Mouse (Mus musculus): ENCODE results near the gene Adh4. TPM values are rescaled to one million over a fixed set of nuclear protein-coding genes. Genes with fewer than 3 reads are reported as not detected.

Adh4 gene
- polyA plus RNA-seq, 1 experiment from 2014 or later = not detected

DNA sequence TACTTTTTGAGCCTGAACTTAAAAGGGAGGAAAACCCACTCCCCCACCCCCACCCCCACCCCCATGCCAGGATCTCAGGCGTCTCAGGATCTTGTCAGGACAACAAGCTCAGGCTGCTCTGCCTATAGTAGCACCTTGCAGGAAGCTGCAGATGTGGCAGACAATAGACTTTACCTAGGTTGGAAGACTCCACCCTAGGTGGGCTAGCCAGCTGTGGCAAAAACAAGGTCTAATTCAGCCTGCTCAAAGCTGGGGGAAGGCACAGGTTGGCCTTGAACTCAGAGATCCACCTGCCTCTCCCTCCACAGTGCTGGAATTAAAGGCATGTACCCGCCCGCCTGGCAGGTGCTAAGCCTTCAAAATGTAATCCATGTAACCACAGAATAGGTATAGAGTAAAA is 23.4 kb downstream of the Adh4 start:
- Histone ChIP-seq H3K9ac (ENCODE audit: low read length) (no peak overlapping the region), H3K4me2 (ENCODE audit: low read depth, low read length) (no peak overlapping the region), H3K27me3 (ENCODE audit: control insufficient read depth, insufficient read depth, low read length) (no peaks in the 10 kb centered on the region), H3K27ac (ENCODE audit: low read length) (no peak overlapping the region), H3K4me3 (replicated peaks; ENCODE audit: low read length) (no peak overlapping the region), H3K36me3 (ENCODE audit: control insufficient read depth, insufficient read depth, low read length) (no peaks in the 10 kb centered on the region), H3K9me3 (replicated peaks; ENCODE audit: control insufficient read depth, low read length) (0 out of 2 replicates have a peak, but pooled peaks cover 5% of the 10 kb centered on the region), H3K4me1 (ENCODE audit: control insufficient read depth, insufficient read depth, low read length) (no peaks in the 10 kb centered on the region; the same call in 1 of the 2 replicates)
- ATAC-seq (ENCODE audit: insufficient read depth, low FRiP score) = no peak
- WGBS = 74% methylated on average over 3 of the region's 3 CpGs

DNA sequence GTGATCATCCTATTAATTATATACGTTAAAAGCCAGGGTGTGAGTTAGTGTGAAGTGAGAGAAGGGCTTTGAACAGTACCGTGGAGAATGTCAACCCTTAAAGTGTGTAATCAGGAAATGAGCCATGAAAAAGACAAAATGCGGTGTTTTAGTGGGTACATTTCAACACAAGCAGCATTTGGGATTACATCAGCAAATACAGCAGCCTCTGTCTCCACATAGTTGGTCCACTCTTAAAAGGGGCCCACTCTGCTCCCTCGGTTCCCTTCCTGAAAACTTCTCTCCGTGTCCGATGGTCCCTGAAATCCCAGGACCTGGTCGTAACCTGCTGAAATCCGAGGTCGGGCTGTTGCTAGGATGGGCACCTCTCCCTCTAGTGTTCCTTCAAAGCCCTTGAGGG is 26.9 kb downstream of the Adh4 start:
- Histone ChIP-seq H3K9me3 (replicated peaks; ENCODE audit: control insufficient read depth, low read length) (no peaks in the 10 kb centered on the region), H3K27ac (ENCODE audit: low read length) (peak overlapping the region; percentile 82), H3K36me3 (ENCODE audit: control insufficient read depth, insufficient read depth, low read length) (peaks cover 5% of the 10 kb centered on the region; the same call in 1 of the 2 replicates), H3K27me3 (ENCODE audit: control insufficient read depth, insufficient read depth, low read length) (no peaks in the 10 kb centered on the region), H3K9ac (ENCODE audit: low read length) (peak overlapping the region; percentile 78), H3K4me2 (ENCODE audit: low read depth, low read length) (peak overlapping the region; percentile 75), H3K4me1 (ENCODE audit: control insufficient read depth, insufficient read depth, low read length) (peaks cover 8% of the 10 kb centered on the region), H3K4me3 (replicated peaks; ENCODE audit: low read length) (peak overlapping the region; percentile 92)
- ATAC-seq (ENCODE audit: insufficient read depth, low FRiP score) = no peak
- 2% methylated on average over 9 of the region's 9 CpGs for WGBS

DNA sequence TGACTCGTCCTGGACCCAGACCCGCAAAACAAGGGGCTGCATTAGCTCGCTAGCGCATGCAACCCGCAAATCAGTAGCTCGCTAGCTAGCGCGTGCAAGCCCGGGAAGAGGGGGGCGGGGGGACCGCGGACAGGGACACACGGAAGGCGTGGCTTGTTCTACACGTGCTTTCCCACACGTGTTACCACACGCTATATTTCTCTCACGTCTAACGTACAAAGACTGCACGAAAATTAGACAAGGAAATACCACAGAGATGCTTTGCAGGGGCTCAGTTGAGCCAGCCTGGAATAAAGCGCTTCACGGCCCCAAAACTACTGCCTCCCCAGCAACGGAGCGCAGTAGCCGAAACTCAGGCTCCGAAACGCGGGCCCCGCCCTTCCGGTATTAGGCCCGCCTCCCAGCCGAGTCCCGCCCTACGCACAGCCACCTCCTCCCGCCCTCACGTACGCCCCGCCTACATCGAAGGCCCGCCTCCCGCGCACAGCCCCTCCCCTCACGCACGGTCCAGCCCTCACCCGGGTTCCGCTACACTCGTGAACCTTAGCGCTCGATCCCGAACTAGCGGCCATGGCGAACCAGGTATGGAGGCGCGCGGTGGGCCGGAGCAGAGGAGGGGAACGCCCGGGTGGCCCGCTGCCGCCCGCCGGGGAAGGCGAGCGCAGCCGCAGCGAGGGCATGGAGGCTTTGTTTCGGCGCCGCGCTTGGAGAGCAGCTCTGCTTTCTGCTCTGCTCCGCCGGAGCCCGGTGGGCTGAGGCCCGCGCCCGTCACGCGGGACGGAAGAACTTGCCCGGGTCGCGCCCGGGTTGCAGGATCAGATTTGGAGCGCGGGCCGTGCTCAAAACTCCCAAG is 27.6 kb downstream of the Adh4 start, which contains the start of gene Adh5:
Adh5 (plus strand) TSS at position 482 of the 853 bp plus-strand sequence.
- H3K36me3 ChIP-seq (ENCODE audit: control insufficient read depth, insufficient read depth, low read length) = peaks cover 5% of the 10 kb centered on the region; the same call in 1 of the 2 replicates
- no peaks in the 10 kb centered on the region for H3K9me3 ChIP-seq (replicated peaks; ENCODE audit: control insufficient read depth, low read length)
- H3K4me3 ChIP-seq (replicated peaks; ENCODE audit: low read length) = peak within 1 kb of the TSS; percentile 92
- H3K4me1 ChIP-seq (ENCODE audit: control insufficient read depth, insufficient read depth, low read length) = peaks cover 8% of the 10 kb centered on the region
- no peaks in the 10 kb centered on the region for H3K27me3 ChIP-seq (ENCODE audit: control insufficient read depth, insufficient read depth, low read length)
- H3K4me2 ChIP-seq (ENCODE audit: low read depth, low read length) = peak within 1 kb of the TSS; percentile 75
- ATAC-seq (ENCODE audit: insufficient read depth, low FRiP score) = peak; percentile 100
- H3K9ac ChIP-seq (ENCODE audit: low read length) = peak within 1 kb of the TSS; percentile 95
- under 1% methylated on average over 85 of the region's 86 CpGs for WGBS
- peak within 1 kb of the TSS; percentile 82 for H3K27ac ChIP-seq (ENCODE audit: low read length)

DNA sequence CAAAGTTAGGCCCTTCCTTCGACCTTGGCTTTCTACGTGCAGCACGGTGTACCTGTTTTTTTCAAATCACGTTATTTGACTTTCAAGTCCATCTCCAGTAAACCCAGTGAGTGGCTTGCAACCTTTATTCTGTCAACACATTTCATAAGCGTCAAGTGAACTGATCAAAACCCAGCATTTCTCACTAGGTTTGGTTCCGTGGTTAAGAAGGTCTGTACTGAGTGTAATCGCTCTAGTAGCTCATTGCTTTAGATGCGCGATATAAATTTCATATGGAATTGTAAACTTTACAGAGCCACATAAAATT is 28.2 kb downstream of the Adh4 start:
- 2% methylated on average over 9 of the region's 9 CpGs for WGBS
- peak; percentile 1; the same call in 1 of the 2 replicates for ATAC-seq (ENCODE audit: insufficient read depth, low FRiP score)
- no peaks in the 10 kb centered on the region for H3K27me3 ChIP-seq (ENCODE audit: control insufficient read depth, insufficient read depth, low read length)
- H3K9me3 ChIP-seq (replicated peaks; ENCODE audit: control insufficient read depth, low read length) = no peaks in the 10 kb centered on the region
- peaks cover 8% of the 10 kb centered on the region for H3K4me1 ChIP-seq (ENCODE audit: control insufficient read depth, insufficient read depth, low read length)
- H3K4me3 ChIP-seq (replicated peaks; ENCODE audit: low read length) = peak overlapping the region; percentile 92
- H3K36me3 ChIP-seq (ENCODE audit: control insufficient read depth, insufficient read depth, low read length) = peaks cover 5% of the 10 kb centered on the region; the same call in 1 of the 2 replicates
- peak overlapping the region; percentile 75 for H3K4me2 ChIP-seq (ENCODE audit: low read depth, low read length)
- H3K27ac ChIP-seq (ENCODE audit: low read length) = peak overlapping the region; percentile 82
- H3K9ac ChIP-seq (ENCODE audit: low read length) = peak overlapping the region; percentile 95

DNA sequence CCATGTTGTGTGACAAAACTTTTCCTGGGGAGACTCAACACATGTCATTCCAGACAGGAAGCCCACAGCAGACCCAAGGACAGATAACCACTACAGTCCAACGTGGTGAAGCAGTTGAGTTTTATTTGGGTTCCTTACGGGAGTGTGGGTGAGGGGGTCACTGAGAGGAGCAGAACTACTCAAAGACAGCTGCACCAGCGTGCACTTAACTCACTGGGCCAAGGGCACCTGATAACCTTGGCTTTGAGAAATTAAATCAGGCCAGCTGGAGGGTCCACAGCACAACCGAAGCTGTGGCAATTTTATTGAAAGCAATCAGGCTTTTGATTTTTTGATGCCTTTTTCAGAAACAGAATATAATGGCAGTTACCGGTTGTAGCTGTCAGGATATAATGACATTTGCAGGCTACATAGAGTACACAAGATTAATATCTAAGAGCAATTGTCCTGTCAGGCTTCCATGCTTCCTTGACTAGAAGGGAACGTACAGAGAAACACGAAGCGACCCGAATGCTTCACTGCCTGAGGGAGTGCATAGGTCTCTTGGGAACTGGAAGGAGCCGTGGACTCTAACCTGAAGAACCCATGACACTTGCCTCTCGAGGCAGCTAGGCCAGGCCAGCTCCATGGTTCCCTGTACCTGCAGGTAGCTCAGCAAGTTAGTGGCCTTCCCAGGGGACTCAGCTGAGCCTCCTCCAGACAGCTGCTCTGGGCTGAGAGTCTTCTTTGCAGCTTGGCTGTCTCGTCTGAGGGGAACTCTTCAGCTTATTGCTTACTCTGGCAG is 33.0 kb downstream of the Adh4 start:
- no peak for ATAC-seq (ENCODE audit: insufficient read depth, low FRiP score)
- no peak overlapping the region for H3K4me2 ChIP-seq (ENCODE audit: low read depth, low read length)
- H3K36me3 ChIP-seq (ENCODE audit: control insufficient read depth, insufficient read depth, low read length) = peaks cover 5% of the 10 kb centered on the region; the same call in 1 of the 2 replicates
- no peak overlapping the region for H3K27ac ChIP-seq (ENCODE audit: low read length)
- no peaks in the 10 kb centered on the region for H3K9me3 ChIP-seq (replicated peaks; ENCODE audit: control insufficient read depth, low read length)
- H3K9ac ChIP-seq (ENCODE audit: low read length) = no peak overlapping the region
- no peak overlapping the region for H3K4me3 ChIP-seq (replicated peaks; ENCODE audit: low read length)
- H3K4me1 ChIP-seq (ENCODE audit: control insufficient read depth, insufficient read depth, low read length) = peaks cover 8% of the 10 kb centered on the region
- no peaks in the 10 kb centered on the region for H3K27me3 ChIP-seq (ENCODE audit: control insufficient read depth, insufficient read depth, low read length)
- 69% methylated on average over 12 of the region's 12 CpGs for WGBS

DNA sequence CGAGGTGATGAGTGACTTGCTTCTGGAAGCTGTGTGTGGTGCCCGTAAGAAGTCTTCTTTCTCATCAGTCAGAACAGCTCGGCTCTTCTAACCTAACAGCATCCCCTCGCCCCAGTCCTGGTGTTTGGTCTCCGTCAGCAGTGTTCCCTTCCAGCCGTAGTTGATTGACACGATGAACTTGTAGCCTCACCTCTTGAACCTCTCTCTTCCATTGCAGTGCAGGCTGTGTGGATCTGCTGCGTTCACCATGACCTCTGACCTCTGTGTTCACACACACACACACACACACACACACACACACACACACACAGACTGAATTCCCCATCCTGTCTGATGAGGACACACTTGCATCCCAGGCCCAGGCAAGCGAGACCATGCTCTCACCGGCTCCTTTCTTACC is 36.9 kb downstream of the Adh4 start:
- peaks cover 13% of the 10 kb centered on the region for H3K36me3 ChIP-seq (ENCODE audit: control insufficient read depth, insufficient read depth, low read length)

DNA sequence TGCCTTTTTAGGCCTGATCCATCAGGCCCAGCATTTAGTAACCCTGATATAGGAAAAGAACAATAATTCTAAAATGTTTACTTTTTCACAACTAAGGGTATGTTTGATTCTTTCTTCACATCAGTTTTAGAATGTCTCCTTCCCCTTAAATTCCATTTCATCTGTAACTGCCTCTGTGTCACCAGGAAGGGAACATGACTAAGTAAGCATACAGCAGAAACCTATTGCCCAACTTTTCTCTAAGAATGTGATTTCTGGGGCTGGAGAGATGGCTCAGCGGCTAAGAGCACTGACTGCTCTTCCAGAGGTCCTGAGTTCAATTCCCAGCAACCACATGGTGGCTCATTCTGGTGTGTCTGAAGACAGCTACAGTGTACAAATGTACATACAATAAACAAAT is 39.0 kb downstream of the Adh4 start:
- ATAC-seq (ENCODE audit: insufficient read depth, low FRiP score) = no peak
- H3K27me3 ChIP-seq (ENCODE audit: control insufficient read depth, insufficient read depth, low read length) = no peaks in the 10 kb centered on the region
- peaks cover 27% of the 10 kb centered on the region for H3K36me3 ChIP-seq (ENCODE audit: control insufficient read depth, insufficient read depth, low read length)
- no peak overlapping the region for H3K4me2 ChIP-seq (ENCODE audit: low read depth, low read length)
- no peaks in the 10 kb centered on the region for H3K4me1 ChIP-seq (ENCODE audit: control insufficient read depth, insufficient read depth, low read length)
- H3K9me3 ChIP-seq (replicated peaks; ENCODE audit: control insufficient read depth, low read length) = no peaks in the 10 kb centered on the region
- H3K27ac ChIP-seq (ENCODE audit: low read length) = no peak overlapping the region
- WGBS = 89% methylated on average over 1 of the region's 1 CpGs
- H3K4me3 ChIP-seq (replicated peaks; ENCODE audit: low read length) = no peak overlapping the region
- H3K9ac ChIP-seq (ENCODE audit: low read length) = no peak overlapping the region

More for the DNA sequence above, 36.9 kb downstream of the Adh4 start:
- H3K9me3 ChIP-seq (replicated peaks; ENCODE audit: control insufficient read depth, low read length) = no peaks in the 10 kb centered on the region
- H3K9ac ChIP-seq (ENCODE audit: low read length) = no peak overlapping the region
- H3K27me3 ChIP-seq (ENCODE audit: control insufficient read depth, insufficient read depth, low read length) = no peaks in the 10 kb centered on the region
- no peak for ATAC-seq (ENCODE audit: insufficient read depth, low FRiP score)
- no peak overlapping the region for H3K4me3 ChIP-seq (replicated peaks; ENCODE audit: low read length)
- 84% methylated on average over 10 of the region's 10 CpGs for whole genome bisulfite sequencing
- H3K4me1 ChIP-seq (ENCODE audit: control insufficient read depth, insufficient read depth, low read length) = no peaks in the 10 kb centered on the region
- H3K27ac ChIP-seq (ENCODE audit: low read length) = no peak overlapping the region
- H3K4me2 ChIP-seq (ENCODE audit: low read depth, low read length) = no peak overlapping the region

DNA sequence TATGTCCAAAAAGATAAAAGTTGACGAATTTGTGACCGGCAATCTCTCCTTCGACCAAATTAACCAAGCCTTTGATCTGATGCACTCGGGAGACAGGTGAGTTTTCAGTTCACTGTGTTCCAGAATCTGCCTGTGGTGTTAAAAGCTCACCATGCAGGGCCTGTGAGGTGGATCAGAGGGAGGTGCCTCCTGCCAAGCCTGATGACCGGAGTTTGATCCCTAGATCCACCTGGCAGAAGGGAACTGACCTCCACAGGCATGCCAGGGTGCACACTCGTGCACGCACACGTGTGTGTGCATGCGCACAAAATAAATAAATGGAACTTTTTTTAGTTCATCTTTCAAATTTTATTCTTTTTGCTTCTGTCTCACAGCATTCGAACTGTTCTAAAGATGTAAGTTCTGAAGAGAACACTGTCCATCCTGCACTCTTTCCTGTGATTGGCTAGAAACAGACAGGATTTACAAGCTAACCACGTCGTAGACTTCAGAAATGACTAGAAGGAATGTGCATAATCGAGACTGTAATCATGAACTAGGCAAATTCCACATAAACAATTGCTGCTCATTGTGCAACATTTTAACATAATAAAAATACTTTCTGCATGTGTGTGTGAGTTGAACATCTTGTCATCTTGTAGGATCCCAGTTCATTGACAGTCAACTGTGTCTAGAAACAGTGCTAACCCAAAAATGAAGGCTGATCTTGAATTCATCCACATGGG is 39.6 kb downstream of the Adh4 start:
- no peaks in the 10 kb centered on the region for H3K4me1 ChIP-seq (ENCODE audit: control insufficient read depth, insufficient read depth, low read length)
- no peaks in the 10 kb centered on the region for H3K9me3 ChIP-seq (replicated peaks; ENCODE audit: control insufficient read depth, low read length)
- H3K36me3 ChIP-seq (ENCODE audit: control insufficient read depth, insufficient read depth, low read length) = peaks cover 31% of the 10 kb centered on the region
- ATAC-seq (ENCODE audit: insufficient read depth, low FRiP score) = no peak
- no peaks in the 10 kb centered on the region for H3K27me3 ChIP-seq (ENCODE audit: control insufficient read depth, insufficient read depth, low read length)
- no peak overlapping the region for H3K4me2 ChIP-seq (ENCODE audit: low read depth, low read length)
- H3K4me3 ChIP-seq (replicated peaks; ENCODE audit: low read length) = no peak overlapping the region
- no peak overlapping the region for H3K9ac ChIP-seq (ENCODE audit: low read length)
- 87% methylated on average over 13 of the region's 13 CpGs for WGBS
- H3K27ac ChIP-seq (ENCODE audit: low read length) = no peak overlapping the region
